Mouse (Mus musculus): Measurements from ENCODE around the gene Nhsl1.
A peak's percentile ranks its signal among the peaks of the same experiment; 100 is the strongest.
"Not testable (repeated sequence)": the region's sequence is repeated elsewhere in the genome, so short reads cannot be mapped to it uniquely, and the experiment has no call there.

The Nhsl1 gene

DNA sequence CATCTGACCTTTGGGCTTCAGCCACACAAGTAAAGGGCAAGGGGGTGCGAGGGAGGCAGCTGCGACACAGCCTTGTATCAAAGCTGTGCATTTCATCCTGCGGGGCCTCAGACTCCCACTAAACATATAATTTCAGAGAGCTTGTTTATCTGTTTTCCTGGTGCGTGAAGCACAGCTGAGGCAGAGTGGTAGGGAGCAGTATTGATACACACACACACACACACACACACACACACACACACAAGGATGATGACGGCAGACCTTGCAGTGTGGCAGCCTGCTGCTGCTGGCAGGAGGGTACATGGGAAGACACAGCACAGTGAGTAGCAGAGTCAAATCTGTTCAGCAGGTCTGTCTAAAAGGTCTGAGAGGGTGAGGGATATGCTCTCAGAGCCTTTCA lies 85.9 kb downstream of the Nhsl1 start:
- DNase-seq: no peak

DNA sequence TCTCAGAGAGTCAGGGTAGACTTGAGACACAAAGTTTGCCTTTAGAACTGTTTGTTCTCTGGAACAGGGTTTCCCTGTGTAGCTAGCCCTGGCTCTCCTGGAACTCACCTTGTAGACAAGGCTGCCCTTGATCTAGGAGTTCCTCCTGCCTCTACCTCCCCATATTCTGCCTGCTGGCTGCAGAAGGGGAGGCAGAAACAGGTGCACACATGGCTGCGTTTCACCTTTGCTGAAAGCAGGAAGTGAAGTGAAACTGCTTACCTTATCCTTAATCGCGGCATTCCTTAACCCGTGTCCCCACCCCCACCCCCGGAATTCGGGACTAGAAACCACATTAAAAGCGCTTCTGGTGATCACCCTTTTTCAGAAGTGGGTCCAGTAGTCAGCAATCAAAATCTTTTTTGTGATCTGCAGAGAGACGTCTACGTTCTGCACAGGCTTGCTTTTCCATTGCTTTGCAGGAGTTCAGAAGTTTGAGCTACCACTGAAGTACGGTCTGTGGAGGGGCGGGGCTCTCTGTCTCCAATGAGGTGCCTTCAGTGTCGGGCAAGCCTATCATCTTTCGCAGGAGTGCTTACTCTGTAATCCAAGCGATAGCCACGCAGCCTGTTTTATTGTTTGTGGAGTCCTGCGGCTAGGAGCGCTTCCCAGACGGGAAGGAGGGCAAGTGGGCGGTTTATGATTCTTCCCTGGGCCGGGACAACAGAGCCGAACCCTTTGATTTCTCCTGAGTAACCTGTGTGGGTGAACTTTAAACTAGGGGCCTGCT lies 88.5 kb downstream of the Nhsl1 start:
- peak; percentile 14 to 19 for DNase-seq

DNA sequence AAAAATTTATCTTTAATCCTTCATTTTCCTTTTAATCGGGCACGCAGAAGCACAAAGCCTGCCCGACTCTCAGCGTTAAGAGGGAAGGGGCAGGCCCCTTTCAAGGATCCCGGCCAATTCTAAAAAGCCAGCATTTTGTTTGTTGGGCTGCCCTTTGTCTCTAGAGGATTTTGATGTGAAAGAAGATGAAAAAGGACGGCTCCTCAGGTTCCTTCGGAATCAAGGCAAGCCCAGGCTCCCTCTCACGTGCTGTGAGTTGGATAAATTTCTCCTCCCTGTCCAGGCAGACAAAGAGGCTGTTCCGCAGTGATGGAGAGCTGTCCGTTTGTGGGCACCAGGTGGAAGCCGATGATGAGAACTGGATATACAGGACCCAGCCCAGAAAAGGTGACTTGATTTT lies 89.3 kb downstream of the Nhsl1 start:
- DNase-seq: no peak

DNA sequence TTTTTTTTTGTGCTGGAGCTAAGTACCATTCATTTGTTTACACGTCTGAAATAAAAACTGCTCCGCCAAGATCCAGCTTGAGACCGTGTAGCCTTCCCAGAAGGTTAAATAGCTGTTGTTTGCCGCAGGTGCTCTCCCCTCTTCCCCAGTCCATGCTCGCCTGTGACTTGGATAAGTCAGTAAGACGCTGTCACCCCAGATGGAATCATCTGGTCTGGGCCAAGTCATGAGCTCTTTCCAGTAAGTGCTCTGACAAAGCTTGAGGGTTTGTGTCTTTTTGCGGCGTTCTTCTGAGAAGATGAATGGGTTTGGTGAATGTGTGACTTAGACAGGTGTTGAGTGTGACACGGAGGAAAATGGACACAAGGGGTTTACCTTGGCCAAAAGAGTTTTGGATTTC lies 89.8 kb downstream of the Nhsl1 start:
- no peak for DNase-seq

DNA sequence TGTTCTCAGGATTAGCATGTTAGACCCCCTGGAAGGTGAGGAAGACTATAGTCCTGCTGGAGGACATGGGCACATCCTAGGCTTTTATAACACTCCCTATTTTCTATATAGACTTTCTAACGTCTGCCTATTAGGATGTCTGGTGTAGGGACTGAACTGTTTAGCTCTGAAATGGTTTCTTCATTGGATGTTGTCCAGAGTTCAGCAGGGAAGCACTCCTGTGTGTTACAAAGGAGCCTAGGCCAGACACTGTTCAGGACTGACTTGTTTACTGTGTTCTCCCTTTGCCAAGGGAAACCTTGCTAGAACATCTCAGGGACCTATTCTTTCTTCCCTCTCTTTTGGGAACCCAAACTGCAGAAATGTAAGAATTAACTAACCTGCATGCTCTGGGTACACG lies 90.3 kb downstream of the Nhsl1 start:
- DNase-seq: no peak

DNA sequence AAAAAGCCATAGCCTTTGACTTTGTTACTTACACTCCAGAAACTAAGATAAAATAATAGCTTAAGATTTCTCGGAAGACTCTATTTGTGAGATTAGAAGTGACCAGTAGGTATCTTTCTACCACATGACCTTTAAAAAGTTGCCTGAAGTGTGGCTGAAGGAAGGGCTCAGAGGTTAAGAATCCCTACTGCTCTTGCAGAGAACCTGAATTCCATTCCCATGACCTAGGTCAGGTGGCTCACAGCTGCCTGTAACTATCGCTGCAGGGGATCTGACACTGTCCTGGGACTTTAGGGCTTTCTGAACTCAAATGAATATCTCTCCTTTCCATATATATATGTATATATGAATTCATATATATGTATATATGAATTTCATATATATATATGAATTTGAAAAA lies 92.5 kb downstream of the Nhsl1 start:
- DNase-seq: no peak

DNA sequence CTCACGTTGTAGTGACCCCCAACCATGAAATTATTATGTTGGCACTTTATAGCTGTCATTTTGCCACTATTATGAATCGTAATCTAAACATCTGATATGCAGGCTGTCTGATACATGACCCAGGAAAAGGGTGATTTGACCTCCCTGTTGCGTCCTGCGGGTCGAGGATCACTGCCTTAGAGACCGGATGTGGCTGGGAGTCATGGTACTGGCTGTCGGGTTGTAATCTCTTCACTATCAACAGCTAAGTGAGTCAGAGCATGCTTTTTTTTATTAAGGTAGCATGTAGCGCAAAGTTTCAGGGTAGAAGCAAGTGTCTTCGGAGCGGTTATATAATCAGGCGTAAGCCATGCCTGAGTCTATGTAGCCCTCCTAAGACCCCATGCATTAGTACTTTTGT lies 97.2 kb downstream of the Nhsl1 start:
- DNase-seq: no peak

DNA sequence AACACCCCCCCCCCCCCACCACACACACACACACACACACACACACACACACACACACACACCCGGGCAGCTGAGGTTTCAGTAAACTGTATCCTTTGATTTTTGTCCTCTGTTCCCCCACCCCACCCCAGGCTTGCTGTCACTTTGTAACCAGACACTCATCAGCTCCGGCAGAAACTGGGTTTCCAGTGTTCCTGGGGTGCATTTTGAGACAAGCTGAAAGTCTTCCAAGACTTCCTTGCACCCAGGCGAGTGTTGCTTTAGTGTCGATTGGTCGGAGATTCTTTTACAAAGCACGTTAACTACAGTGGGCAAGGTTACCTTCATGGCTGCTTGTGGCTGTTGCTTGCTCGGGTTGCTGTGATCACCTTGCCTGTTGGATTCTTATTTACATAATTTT lies 99.4 kb downstream of the Nhsl1 start:
- no peak for DNase-seq

DNA sequence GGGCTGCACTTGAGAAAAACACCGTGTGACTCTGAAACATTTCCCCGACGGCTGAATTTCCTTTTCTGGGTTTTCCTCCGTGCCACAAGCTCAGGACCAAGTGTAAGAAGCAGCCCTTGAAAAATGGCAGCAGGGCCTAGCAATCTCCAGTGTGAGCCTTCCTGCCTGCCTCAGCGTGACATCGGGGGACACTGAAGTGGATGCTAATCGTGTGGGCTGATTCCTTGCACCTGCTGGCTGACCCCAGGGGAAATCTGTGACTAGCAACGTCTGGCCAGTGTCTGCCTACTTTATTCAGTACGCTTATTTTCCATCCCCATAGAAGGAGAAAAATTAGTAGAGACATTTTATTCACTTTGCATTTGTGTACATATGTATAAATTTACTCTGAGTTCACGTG lies 100.7 kb downstream of the Nhsl1 start:
- DNase-seq: no peak

DNA sequence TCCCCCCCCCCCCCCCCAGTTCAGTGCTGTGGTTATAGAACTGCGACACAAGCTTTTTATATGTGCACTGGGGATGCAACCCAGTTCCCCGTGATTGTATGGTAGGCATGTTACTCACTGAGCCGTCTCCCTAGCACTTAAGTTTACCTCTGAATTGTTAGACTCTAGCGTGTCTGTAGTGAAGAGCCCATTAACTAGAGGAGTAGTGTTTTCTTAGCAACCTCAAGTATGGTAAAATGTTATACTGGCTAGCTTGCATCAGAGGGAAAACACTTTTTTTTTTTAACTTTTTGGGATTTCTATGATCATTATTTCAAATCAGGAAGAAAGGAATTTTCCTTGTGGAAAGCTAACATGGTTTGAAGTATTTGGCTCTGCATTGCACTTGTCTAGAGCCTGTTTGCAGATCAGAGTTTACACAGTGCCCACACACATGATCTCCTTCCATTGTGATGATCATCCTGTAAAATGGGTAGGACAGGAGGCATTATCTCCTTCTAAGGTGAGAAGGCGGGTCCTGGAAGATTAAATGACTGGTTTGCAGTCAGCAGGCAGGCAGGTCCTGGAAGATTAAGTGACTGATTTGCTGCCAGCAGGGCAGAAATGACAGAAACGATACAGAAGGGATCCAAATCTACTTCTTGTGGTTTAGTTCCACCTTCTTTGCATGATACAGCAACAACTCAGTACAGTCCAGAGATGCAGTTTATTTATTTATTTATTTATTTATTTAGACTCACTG lies 101.6 kb downstream of the Nhsl1 start:
- DNase-seq: no peak

DNA sequence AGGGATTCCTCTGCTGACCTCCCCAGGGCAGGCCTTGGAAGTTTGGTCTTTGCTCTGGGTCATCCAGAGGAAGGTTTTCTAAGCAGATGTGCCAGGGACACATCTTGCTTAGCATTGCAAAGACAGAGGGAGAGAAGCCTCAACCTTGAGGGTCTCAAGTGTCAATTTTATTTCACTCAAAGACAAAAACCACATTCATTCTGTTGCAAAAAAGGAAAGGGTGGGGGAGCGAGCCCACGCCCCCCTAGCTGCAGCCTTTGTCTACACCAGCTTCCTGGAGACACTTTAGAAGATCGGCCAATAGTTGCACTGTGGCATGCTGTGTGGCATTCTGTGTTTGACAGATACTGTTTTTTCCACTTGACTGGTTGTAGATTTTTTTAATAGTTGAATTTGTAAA lies 104.2 kb downstream of the Nhsl1 start:
- no peak for DNase-seq

DNA sequence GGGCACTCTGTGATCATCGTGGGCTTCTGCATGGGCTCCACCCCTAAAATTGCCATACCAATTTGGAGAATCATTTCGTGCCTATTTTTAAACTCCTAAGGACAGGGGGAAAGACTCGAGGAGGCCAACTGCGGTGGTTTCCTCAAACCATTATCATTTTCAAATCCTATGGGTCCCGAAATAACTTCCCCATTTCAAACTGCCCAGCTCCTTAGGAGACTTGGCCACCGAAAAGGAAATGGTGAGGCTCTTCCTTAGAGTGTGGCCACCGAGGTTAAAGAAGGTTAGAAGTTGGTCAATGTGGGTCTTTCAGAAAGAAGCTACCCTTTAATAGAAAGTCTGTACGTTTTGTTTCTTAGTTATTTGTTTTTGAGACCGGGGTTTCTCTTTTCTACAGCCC lies 104.8 kb downstream of the Nhsl1 start:
- no peak for DNase-seq

DNA sequence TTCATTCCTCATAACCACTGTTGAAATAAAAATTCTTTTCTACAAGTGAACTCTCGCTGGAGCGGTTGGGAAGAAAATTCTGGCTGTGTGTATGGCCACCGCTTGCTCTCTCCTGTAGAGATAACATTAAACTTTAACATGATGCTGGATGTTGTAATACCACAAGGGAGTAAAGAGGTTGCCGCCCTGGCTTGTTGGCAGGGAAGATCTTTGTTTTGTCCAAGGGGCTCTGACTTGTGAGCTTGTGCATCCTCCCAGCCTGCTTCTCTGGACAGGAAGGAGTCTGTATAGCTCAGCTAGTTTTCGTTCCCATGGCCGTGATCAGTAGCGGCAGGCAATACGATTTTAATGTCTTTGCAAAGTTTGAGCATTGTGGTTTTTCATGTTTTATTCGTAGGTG lies 109.1 kb downstream of the Nhsl1 start:
- no peak for DNase-seq

DNA sequence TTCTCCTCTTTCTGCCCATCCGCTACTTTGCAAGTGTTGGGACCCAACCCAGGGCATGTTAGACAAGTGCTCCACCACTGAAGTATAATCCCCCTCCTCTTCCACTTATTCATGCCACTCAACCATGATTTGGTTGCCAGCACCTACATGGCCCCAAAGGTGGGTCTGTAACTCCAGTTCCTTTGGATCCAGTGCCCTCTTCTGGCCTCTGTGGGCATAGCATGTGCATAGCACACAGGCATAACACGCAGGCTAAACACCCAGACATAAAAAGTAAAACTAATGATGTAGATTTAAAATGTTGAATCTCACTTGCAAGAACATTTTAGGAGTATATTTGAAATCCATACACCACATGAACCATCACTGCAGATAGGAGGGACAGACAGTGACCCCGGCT lies 110.7 kb downstream of the Nhsl1 start:
- DNase-seq: peak in 1 of 2 experiments; percentile 12

DNA sequence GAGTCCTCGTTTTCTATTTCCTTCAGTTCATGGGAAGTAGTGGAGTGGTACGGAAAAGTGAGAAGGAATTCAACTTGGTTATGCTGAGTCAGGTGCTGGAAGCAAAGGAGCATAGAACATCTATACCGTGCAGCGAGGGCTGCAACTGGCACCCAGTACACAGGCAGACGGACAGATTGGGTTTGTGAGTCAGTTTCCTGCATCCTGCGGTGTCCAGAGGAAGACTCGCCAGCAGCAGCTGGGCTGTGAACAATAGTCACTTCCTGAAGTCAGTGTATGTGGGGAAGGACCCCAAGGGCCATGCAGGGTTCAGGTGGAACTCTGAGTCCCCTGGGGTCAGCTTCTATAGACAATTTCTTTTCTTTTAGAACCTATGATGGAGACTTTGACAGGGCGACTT lies 111.4 kb downstream of the Nhsl1 start:
- no peak for DNase-seq

DNA sequence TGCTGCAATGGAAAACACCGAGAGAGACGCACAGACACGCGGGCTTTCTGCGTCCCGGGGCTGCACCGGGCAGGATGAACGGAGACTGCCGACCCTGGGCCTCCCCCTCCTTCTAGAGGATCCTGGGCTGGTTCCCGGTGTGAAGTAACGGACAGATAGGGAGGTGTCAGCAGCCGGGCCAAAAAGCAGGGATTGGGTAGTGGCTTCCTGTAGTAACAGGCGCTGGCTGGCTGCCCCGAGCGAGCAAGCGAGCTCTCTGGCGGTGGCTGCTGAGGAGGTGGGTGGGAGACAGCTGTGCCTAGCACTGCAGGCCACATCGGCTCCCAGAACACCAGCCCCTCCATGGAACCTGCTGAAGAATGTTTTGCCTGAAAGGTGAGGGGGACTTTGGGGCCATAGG lies 112.2 kb downstream of the Nhsl1 start:
- DNase-seq: peak in 1 of 2 experiments; percentile 10

DNA sequence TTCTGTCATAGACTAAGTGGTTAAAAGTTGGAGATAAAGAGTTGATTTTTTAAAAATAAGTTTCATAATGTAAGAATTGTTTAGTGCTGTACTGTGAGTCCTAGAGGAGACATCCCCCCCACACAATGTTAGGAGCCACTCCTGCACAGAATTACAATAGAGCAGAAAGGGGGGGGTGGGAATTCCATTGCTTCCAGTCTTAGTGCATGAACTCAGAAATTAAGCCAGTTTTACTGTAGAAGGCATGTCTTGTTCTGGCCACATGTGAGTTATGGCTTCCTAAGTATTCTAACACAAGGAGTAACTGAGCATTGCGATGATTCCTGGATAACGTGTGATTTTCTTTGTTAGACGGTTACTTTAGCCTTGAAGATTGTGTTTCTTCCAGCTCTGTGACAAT lies 112.8 kb downstream of the Nhsl1 start:
- DNase-seq: no peak

DNA sequence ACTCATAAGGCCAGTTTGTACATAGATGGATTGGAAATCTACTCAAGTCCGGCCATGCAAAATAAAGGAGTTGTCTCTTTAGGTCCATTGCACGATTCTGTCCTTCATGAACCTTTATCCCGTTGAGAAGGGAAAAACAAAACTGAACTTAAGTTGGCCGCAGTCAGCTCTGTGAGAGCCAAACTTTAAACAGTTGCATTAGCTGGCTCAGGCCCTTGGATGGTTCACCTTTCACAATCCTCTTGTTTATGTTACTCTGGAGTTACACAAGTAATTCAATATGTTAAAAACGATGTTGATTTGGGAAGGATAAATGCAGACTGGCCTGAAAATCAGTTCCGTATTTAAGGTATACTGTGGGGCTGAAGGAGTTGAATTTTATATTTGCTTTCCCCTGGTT lies 116.7 kb downstream of the Nhsl1 start:
- no peak for DNase-seq

DNA sequence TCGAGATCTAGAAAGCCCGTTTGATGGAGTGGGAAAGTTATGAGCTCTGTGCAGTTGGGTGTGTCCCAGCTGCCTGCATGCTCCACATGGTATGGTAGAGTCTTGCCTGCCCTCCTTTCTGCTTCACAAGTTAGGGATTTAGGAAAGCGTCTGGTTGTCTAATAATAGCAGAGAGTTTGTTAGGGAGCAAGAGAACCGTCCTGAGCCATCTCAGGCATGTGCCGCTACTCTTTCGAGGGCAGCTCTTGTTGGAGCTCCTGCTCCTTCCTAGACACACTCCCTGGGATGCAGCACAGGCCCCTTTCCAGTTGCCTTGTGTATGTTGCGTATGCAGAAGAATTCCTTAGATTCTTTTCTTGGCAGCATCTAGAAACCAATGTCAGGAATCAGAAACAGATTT lies 117.2 kb downstream of the Nhsl1 start:
- DNase-seq: no peak

DNA sequence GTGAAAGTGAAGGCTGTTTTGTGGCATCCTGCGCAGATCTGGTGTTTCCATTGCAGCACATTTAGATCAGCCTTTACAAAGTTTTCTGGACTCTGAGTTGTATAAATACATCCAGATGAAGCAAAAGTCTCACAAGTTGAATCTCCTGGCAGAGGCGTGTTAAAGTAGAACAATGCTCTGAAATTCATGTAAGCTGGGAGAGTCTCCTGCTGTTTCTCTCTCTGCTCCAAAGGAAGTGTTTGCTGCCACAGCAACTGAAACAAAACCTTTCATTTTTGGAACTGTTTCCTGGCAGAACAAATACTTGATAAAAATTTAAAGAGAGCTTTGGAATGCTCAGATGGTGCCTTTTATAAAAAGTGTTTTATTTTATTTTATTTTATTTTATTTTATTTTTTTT lies 118.8 kb downstream of the Nhsl1 start:
- no peak for DNase-seq

DNA sequence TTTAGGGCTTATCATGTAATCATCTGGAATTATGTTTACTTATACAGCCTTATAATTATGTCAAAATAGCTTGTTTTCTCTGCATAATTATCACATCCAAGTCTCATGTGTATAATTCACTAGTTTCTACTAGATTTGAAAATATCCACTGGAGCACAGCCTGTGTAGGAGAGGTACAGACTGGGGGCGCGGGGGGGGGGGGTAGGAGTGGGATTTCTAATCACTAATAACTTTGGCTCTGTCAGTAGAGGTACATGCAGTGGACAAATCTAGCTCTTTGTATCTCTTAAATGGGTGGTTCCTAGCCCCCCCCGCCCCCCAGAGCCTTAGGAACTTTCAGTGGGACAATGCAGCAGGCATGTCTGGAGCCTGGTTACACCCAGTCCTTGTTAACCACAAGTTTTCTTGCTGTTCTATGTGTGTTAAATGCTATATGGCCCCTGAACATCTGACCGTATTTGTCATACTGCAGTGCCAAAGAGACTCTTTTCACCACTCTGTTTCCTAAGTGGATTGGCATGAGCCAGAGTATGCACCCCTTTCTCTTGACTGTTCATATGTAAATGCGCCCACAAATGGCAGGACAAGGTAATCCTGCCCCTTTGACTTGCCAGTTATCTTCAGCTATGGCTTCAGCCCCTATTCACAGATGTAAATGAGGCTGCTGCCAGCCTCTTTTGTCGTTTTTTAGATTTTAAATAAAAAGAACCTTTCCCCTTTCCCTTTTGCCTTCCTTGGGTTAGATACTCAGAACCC lies 127.0 kb downstream of the Nhsl1 start:
- no peak for DNase-seq

DNA sequence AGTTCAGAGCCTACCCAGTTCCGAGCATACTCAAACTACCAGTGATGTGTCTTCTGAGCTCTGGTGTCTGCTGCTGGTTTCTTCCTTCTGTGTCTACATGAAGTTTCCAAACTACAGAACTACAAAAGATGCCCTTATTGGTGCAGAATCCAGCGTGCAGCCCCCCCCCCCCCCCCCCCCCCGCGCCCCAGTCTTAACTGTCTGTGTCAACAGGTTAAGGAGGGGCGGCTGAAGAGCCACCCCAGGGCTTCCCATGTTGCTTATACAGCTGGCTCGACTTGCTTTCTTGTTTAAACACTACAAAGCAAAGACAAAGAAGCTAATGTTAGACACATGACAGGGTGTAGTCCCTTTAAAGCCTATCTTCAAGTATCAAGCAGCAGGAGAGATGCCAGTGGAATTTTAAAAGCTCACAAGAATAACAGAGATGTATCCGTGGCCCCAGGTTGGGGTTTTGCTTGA lies 127.6 kb downstream of the Nhsl1 start:
- no peak for DNase-seq

DNA sequence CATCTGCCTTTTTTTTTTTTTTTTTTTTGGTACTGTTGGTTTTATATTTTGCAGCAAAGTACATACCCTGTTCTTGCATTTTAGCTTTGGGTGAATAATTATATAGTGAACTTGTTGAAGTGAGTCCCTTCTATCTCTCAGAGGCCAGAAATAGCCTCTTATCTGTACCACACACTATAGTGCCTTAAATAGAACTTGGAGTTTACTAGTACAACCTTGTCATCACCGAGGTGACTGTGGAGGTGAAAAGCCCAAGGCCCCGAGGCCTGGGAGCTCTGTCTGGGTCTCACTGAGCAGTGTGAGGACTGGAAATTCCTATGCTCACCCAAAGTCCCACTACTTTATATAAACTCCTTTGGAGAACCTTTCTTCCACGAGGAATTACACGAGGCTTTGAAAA lies 128.5 kb downstream of the Nhsl1 start:
- no peak for DNase-seq

DNA sequence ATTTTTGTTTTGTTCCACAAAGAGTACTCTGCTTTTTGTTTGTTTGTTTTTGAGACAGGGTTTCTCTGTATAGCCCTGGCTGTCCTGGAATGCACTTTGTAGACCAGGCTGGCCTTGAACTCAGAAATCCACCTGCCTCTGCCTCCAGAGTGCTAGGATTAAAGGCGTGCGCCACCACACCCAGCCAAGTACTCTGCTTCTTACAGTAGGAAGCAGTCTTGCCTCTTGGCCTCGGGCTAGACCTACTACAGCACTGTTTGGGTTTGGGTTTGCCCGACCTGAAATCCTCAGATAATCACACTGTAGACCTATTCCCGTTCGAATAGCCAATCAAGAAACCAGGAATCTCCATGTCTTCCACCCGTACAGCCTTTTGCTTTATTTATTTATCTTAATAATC lies 130.1 kb downstream of the Nhsl1 start:
- not testable (repeated sequence) for DNase-seq

Measured in B cell, adult 2 months (primary cell).